Mouse (Mus musculus): Measurements from ENCODE around the gene Syne1.

DNA sequence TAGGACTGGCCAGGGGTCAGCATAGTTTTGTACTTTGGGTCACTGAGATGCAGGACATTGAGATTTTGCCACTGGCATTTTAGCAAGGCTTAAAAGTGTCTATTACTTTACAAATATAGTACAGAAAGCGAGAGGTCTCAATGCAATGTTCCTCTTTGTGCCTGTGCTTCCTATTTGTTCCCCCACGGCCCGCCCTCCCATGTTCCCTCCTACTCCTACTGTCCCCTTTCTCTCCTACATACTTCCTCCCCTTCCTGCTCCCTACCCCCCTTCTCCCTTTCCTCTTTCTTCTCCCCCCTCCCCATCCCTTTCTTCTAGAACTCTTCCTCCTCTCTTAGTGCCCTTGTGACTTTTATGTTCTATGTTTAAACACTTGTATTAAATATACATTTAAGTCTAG, 494.3 kb downstream of the Syne1 start:
- TF ChIP-seq CTCF (IDR thresholded peaks at IDR 0.05; ENCODE audit: low read depth, low read length) (no peak), TAL1 (conservative IDR thresholded peaks at IDR 0.05; ENCODE audit: low read depth, low read length) (no peak)

Data from G1E (cell line).